24 mouse cellular contexts compared by ENCODE assay signal in genomic region chr4:99353122-99353774, GRCm38 (mm10). TPM values are rescaled to one million over a fixed set of nuclear protein-coding genes. Genes with fewer than 3 reads are reported as not detected.
DNase-seq lines count a peak whose midpoint lies in the region; ATAC-seq and TF ChIP-seq lines count a peak whose summit lies in the region.
"Had no signal": no experiment of that assay in that cellular context is flagged by ENCODE, and none has a peak within 500 bp of the region (broad histone marks: within the 10 kb centered on the region; RNA-seq: fewer than 3 reads in every experiment).

No protein-coding gene starts in this region.

- H3K4me1 ChIP-seq in forebrain, embryonic 13.5 days = peaks cover 24% of the 10 kb centered on the region
- H3K4me1 ChIP-seq in forebrain, embryonic 10.5 days = peaks cover 32% of the 10 kb centered on the region
- H3K4me1 ChIP-seq in midbrain, embryonic 11.5 days (ENCODE audit: control insufficient read depth, insufficient read depth, low read length) = peaks cover 6% of the 10 kb centered on the region; the same call in 1 of the 2 replicates
- no peaks in the 10 kb centered on the region for H3K4me1 ChIP-seq in midbrain, postnatal 0 days (ENCODE audit: insufficient read depth, low read length)
- peaks cover 23% of the 10 kb centered on the region for H3K4me1 ChIP-seq in forebrain, embryonic 15.5 days

- H3K9ac ChIP-seq in forebrain, embryonic 13.5 days = no peak overlapping the region
- H3K9ac ChIP-seq in midbrain, embryonic 11.5 days (ENCODE audit: low read length) = no peak overlapping the region
- H3K9ac ChIP-seq in midbrain, postnatal 0 days (replicated peaks; ENCODE audit: low read length, poor library complexity, severe bottlenecking) = no peak overlapping the region
- H3K9ac ChIP-seq in forebrain, embryonic 15.5 days (replicated peaks) = no peak overlapping the region
- H3K9ac ChIP-seq: hindbrain, embryonic 15.5 days had no signal

- no peak overlapping the region for H3K4me3 ChIP-seq in forebrain, embryonic 13.5 days
- H3K4me3 ChIP-seq in forebrain, embryonic 10.5 days = no peak overlapping the region
- no peak overlapping the region for H3K4me3 ChIP-seq in midbrain, embryonic 11.5 days (ENCODE audit: low read depth, low read length)
- no peak overlapping the region for H3K4me3 ChIP-seq in midbrain, postnatal 0 days (ENCODE audit: low read depth, low read length)
- no peak overlapping the region for H3K4me3 ChIP-seq in forebrain, embryonic 15.5 days
- H3K4me3 ChIP-seq: embryonic facial prominence, embryonic 10.5 days; hindbrain, embryonic 15.5 days had no signal

- H3K4me2 ChIP-seq in forebrain, embryonic 13.5 days = peak overlapping the region; percentile 42
- no peak overlapping the region for H3K4me2 ChIP-seq in midbrain, embryonic 11.5 days
- H3K4me2 ChIP-seq in midbrain, postnatal 0 days (ENCODE audit: low read depth, low read length, poor library complexity, severe bottlenecking) = no peak overlapping the region
- H3K4me2 ChIP-seq in forebrain, embryonic 15.5 days (replicated peaks) = no peak overlapping the region

- DNase-seq in forebrain, embryonic 10.5 days (ENCODE audit: extremely low spot score, low spot score) = no peak
- peak; percentile 85 for DNase-seq in midbrain, embryonic 11.5 days (ENCODE audit: low spot score, missing footprints)
- DNase-seq in midbrain, postnatal 0 days (ENCODE audit: low spot score) = no peak
- peak; percentile 19 for DNase-seq in A20 (ENCODE audit: low read depth, low spot score)
- no peak for DNase-seq in urinary bladder, adult 18-20 months (ENCODE audit: low spot score in 2 of 2)
- no peak for DNase-seq in left cerebral cortex, adult 18-20 months (ENCODE audit: low spot score in 2 of 2)
- DNase-seq: adrenal gland, postnatal 14 days; cerebellum, adult 18-20 months; cerebellum, adult 9-11 months; cerebellum, postnatal 36 days; gastrocnemius, postnatal 25 days; heart, postnatal 10 days; heart, postnatal 4 days had no signal

- peak; percentile 50 for ATAC-seq in forebrain, embryonic 13.5 days
- no peak for ATAC-seq in midbrain, embryonic 11.5 days (ENCODE audit: low FRiP score)
- ATAC-seq in midbrain, postnatal 0 days (ENCODE audit: low FRiP score) = no peak
- peak; percentile 71 for ATAC-seq in forebrain, embryonic 15.5 days (replicated peaks)
- ATAC-seq: activated CD4-positive, CD25-positive, alpha-beta regulatory T cell, adult 4 months; inflammation-experienced regulatory T-cells, adult 6 months; intestine, postnatal 0 days; Patski had no signal

- TF ChIP-seq CTCF in midbrain, postnatal 0 days (IDR thresholded peaks at IDR 0.05) = no peak

- peaks cover 13% of the 10 kb centered on the region for H3K27me3 ChIP-seq in forebrain, embryonic 13.5 days
- H3K27me3 ChIP-seq in forebrain, embryonic 10.5 days (ENCODE audit: poor library complexity, severe bottlenecking) = peaks cover 56% of the 10 kb centered on the region
- no peaks in the 10 kb centered on the region; the same call in 1 of the 2 replicates for H3K27me3 ChIP-seq in midbrain, embryonic 11.5 days (ENCODE audit: control insufficient read depth, insufficient read depth, low read length)
- no peaks in the 10 kb centered on the region for H3K27me3 ChIP-seq in midbrain, postnatal 0 days (ENCODE audit: insufficient read depth, low read length)
- H3K27me3 ChIP-seq in forebrain, embryonic 15.5 days = peaks cover 8% of the 10 kb centered on the region; the same call in 1 of the 2 replicates
- H3K27me3 ChIP-seq: CH12.LX; hindbrain, embryonic 15.5 days; Patski had no signal

- peaks cover 7% of the 10 kb centered on the region; the same call in 1 of the 2 replicates for H3K9me3 ChIP-seq in forebrain, embryonic 13.5 days (replicated peaks)
- peaks cover 6% of the 10 kb centered on the region; the same call in 1 of the 2 replicates for H3K9me3 ChIP-seq in forebrain, embryonic 10.5 days
- H3K9me3 ChIP-seq in midbrain, embryonic 11.5 days (ENCODE audit: control insufficient read depth, low read length) = no peaks in the 10 kb centered on the region
- H3K9me3 ChIP-seq in midbrain, postnatal 0 days (ENCODE audit: low read length) = no peaks in the 10 kb centered on the region
- no peaks in the 10 kb centered on the region for H3K9me3 ChIP-seq in forebrain, embryonic 15.5 days
- H3K9me3 ChIP-seq: embryonic facial prominence, embryonic 10.5 days; hindbrain, embryonic 15.5 days had no signal

- WGBS in forebrain, embryonic 13.5 days = 5% methylated on average over 8 of the region's 8 CpGs
- WGBS in forebrain, embryonic 10.5 days = 19% methylated on average over 8 of the region's 8 CpGs
- WGBS in midbrain, embryonic 11.5 days = 22% methylated on average over 8 of the region's 8 CpGs
- WGBS in midbrain, postnatal 0 days = 27% methylated on average over 8 of the region's 8 CpGs
- 3% methylated on average over 8 of the region's 8 CpGs for WGBS in forebrain, embryonic 15.5 days

- peak overlapping the region; percentile 6; the same call in 1 of the 2 replicates for H3K27ac ChIP-seq in forebrain, embryonic 13.5 days
- no peak overlapping the region for H3K27ac ChIP-seq in forebrain, embryonic 10.5 days
- no peak overlapping the region for H3K27ac ChIP-seq in midbrain, embryonic 11.5 days (ENCODE audit: low read depth, low read length)
- H3K27ac ChIP-seq in midbrain, postnatal 0 days (ENCODE audit: low read depth, low read length) = no peak overlapping the region
- H3K27ac ChIP-seq in forebrain, embryonic 15.5 days (replicated peaks) = no peak overlapping the region
- H3K27ac ChIP-seq: embryonic facial prominence, embryonic 10.5 days; hindbrain, embryonic 15.5 days had no signal

- H3K36me3 ChIP-seq in forebrain, embryonic 13.5 days (ENCODE audit: poor library complexity, severe bottlenecking) = no peaks in the 10 kb centered on the region
- H3K36me3 ChIP-seq in forebrain, embryonic 10.5 days (replicated peaks) = no peaks in the 10 kb centered on the region
- H3K36me3 ChIP-seq in midbrain, embryonic 11.5 days (ENCODE audit: control insufficient read depth, insufficient read depth, low read length) = no peaks in the 10 kb centered on the region
- H3K36me3 ChIP-seq in midbrain, postnatal 0 days (ENCODE audit: insufficient read depth, low read length) = no peaks in the 10 kb centered on the region
- no peaks in the 10 kb centered on the region for H3K36me3 ChIP-seq in forebrain, embryonic 15.5 days
- H3K36me3 ChIP-seq: embryonic facial prominence, embryonic 10.5 days; hindbrain, embryonic 15.5 days had no signal

RNA-seq across cellular contexts. Expression of gene Gm12689, which starts 57.5 kb away (rescaled TPM):
- 0.13 and 0.32 TPM in 2 replicates for polyA plus RNA-seq in forebrain, embryonic 13.5 days (2015; fragmentation: Nextera tagmentation; extraction: Ambion mirVana)
- 0.10 and 0.18 TPM in 2 replicates for polyA plus RNA-seq in forebrain, embryonic 10.5 days (2016; fragmentation: Nextera tagmentation; extraction: Ambion mirVana)
- 0.33 TPM in 1 of 2 replicates, not detected in the other for polyA plus RNA-seq in midbrain, embryonic 11.5 days (2014; fragmentation: Nextera tagmentation; extraction: Ambion mirVana)
- not detected in 2 replicates for total RNA-seq in midbrain, postnatal 0 days (2014; rRNA removed)
- 0.20 and 0.37 TPM in 2 replicates for polyA plus RNA-seq in midbrain, postnatal 0 days (2015; fragmentation: Nextera tagmentation; extraction: Ambion mirVana)
- polyA plus RNA-seq in forebrain, embryonic 15.5 days (2015; fragmentation: Nextera tagmentation; extraction: Ambion mirVana) = 0.33 and 0.36 TPM in 2 replicates
- total RNA-seq in left cerebral cortex, adult 18-20 months (2021) = under 1 TPM; 0.28 to 0.59 TPM
- total RNA-seq: adrenal gland, adult 18-20 months; adrenal gland, postnatal 14 days; CH12.LX; gastrocnemius, adult 18-20 months; heart, postnatal 10 days; heart, postnatal 4 days had no signal
- polyA plus RNA-seq: activated CD4-positive, CD25-positive, alpha-beta regulatory T cell, adult 4 months; embryonic facial prominence, embryonic 10.5 days; inflammation-experienced regulatory T-cells, adult 6 months; Patski had no signal

Comparison
In these comparisons a context has a peak if more than half of its experiments do, and no peak if none do; other contexts are left out.
1. DNase-seq: peak in midbrain, embryonic 11.5 days (single experiment) and A20 (single experiment); none in forebrain, embryonic 10.5 days (single experiment), midbrain, postnatal 0 days (single experiment), urinary bladder, adult 18-20 months (0 of 2) and left cerebral cortex, adult 18-20 months (0 of 2).
2. ATAC-seq: peak in forebrain, embryonic 13.5 days (single experiment) and forebrain, embryonic 15.5 days (single experiment); none in midbrain, embryonic 11.5 days (single experiment) and midbrain, postnatal 0 days (single experiment).